Mouse (Mus musculus): ENCODE measurements around the gene Ctu2. TPM values are rescaled to one million over a fixed set of nuclear protein-coding genes. Genes with fewer than 3 reads are reported as not detected.

Ctu2 gene
- polyA plus RNA-seq, 1 experiment from 2014 or later: 27.4 TPM

GRCm38 (mm10) chr8:122462510-122462909 lies 13.4 kb upstream of the Ctu2 start:
- DNase-seq (ENCODE audit: low read depth, low spot score) (no peak), ATAC-seq (no peak)
- POLR2A ChIA-PET: interaction anchor here (0.6 to 2.4 kb wide), 2 partner anchors 13 to 87 kb away, joined by 3 to 10 read pairs; partner anchors contain the start of genes Ctu2 and Rnf166
- TF ChIP-seq CTCF (IDR thresholded peaks at IDR 0.05): no peak
- CTCF ChIA-PET: interaction anchor here (1.1 kb wide), 1 partner anchor 13 kb away, joined by 3 read pairs; no protein-coding TSS in a partner anchor
- H3K27me3 ChIP-seq: no peaks in the 10 kb centered on the region
- in situ Hi-C loops (cut with MboI; ENCODE audit: low pct_unique_long_range_greater_than_20kb): no loop called here

- TF ChIP-seq CTCF (IDR thresholded peaks at IDR 0.05): no peak
- DNase-seq (ENCODE audit: low read depth, low spot score) (no peak), ATAC-seq (no peak)
- in situ Hi-C loops (cut with MboI; ENCODE audit: low pct_unique_long_range_greater_than_20kb): no loop called here
- POLR2A ChIA-PET: interaction anchor here (2.4 kb wide), 1 partner anchor 11 kb away, joined by 10 read pairs; the partner anchor contains the start of genes Ctu2 and Rnf166
- H3K27me3 ChIP-seq: no peaks in the 10 kb centered on the region
- CTCF ChIA-PET: interaction anchor here (1.0 to 1.5 kb wide), 3 partner anchors 9 to 18 kb away, joined by 3 to 5 read pairs (median 3); no protein-coding TSS in a partner anchor
Measured at GRCm38 (mm10) chr8:122463651-122464640, 12.0 kb upstream of the Ctu2 start.

- no peak for DNase-seq (ENCODE audit: low read depth, low spot score)
- TF ChIP-seq CTCF (IDR thresholded peaks at IDR 0.05): no peak
- no peaks in the 10 kb centered on the region for H3K27me3 ChIP-seq
- in situ Hi-C loops (cut with MboI; ENCODE audit: low pct_unique_long_range_greater_than_20kb): no loop called here
- CTCF ChIA-PET: no interaction called here
- no peak for ATAC-seq
- POLR2A ChIA-PET: interaction anchor here (0.5 to 0.8 kb wide), 2 partner anchors 12 to 21 kb away, joined by 3 read pairs; no protein-coding TSS in a partner anchor
Measured at GRCm38 (mm10) chr8:122464985-122465384, 11.0 kb upstream of the Ctu2 start.

GRCm38 (mm10) chr8:122467816-122468215 lies 8.1 kb upstream of the Ctu2 start:
- H3K27me3 ChIP-seq: no peaks in the 10 kb centered on the region
- POLR2A ChIA-PET: no interaction called here
- ATAC-seq: no peak
- TF ChIP-seq CTCF (IDR thresholded peaks at IDR 0.05): no peak
- CTCF ChIA-PET: no interaction called here
- no peak for DNase-seq (ENCODE audit: low read depth, low spot score)
- in situ Hi-C loops (cut with MboI; ENCODE audit: low pct_unique_long_range_greater_than_20kb): no loop called here

- DNase-seq (ENCODE audit: low read depth, low spot score) (no peak), ATAC-seq (no peak)
- CTCF ChIA-PET: interaction anchor here (1.0 kb wide), 1 partner anchor 25 kb away, joined by 3 read pairs; no protein-coding TSS in a partner anchor
- in situ Hi-C loops (cut with MboI; ENCODE audit: low pct_unique_long_range_greater_than_20kb): no loop called here
- POLR2A ChIA-PET: no interaction called here
- no peak for TF ChIP-seq CTCF (IDR thresholded peaks at IDR 0.05)
- no peaks in the 10 kb centered on the region for H3K27me3 ChIP-seq
Measured at GRCm38 (mm10) chr8:122469407-122469806, 6.5 kb upstream of the Ctu2 start.

GRCm38 (mm10) chr8:122469965-122470364 lies 6.0 kb upstream of the Ctu2 start:
- H3K27me3 ChIP-seq: no peaks in the 10 kb centered on the region
- in situ Hi-C loops (cut with MboI; ENCODE audit: low pct_unique_long_range_greater_than_20kb): no loop called here
- TF ChIP-seq CTCF (IDR thresholded peaks at IDR 0.05): no peak
- DNase-seq (ENCODE audit: low read depth, low spot score) (no peak), ATAC-seq (no peak)
- ChIA-PET CTCF (interaction anchor here (1.0 kb wide), 1 partner anchor 25 kb away, joined by 3 read pairs; no protein-coding TSS in a partner anchor), POLR2A (no interaction called here)

- DNase-seq (ENCODE audit: low read depth, low spot score) (no peak), ATAC-seq (no peak)
- ChIA-PET CTCF (interaction anchor here (1.1 kb wide), 1 partner anchor 27 kb away, joined by 5 read pairs; no protein-coding TSS in a partner anchor), POLR2A (interaction anchor here (0.7 kb wide), 1 partner anchor 565 kb away, joined by 5 read pairs; no protein-coding TSS in a partner anchor)
- in situ Hi-C loops (cut with MboI; ENCODE audit: low pct_unique_long_range_greater_than_20kb): no loop called here
- no peak for TF ChIP-seq CTCF (IDR thresholded peaks at IDR 0.05)
- no peaks in the 10 kb centered on the region for H3K27me3 ChIP-seq
Measured at GRCm38 (mm10) chr8:122470691-122471090, 5.3 kb upstream of the Ctu2 start.

GRCm38 (mm10) chr8:122473911-122474421 lies 2.0 kb upstream of the Ctu2 start:
- CTCF ChIA-PET: interaction anchor here (1.5 kb wide), 1 partner anchor 10 kb away, joined by 5 read pairs; no protein-coding TSS in a partner anchor
- no peaks in the 10 kb centered on the region for H3K27me3 ChIP-seq
- ATAC-seq (no peak), DNase-seq (ENCODE audit: low read depth, low spot score) (no peak)
- TF ChIP-seq CTCF (IDR thresholded peaks at IDR 0.05): no peak
- in situ Hi-C loops (cut with MboI; ENCODE audit: low pct_unique_long_range_greater_than_20kb): no loop called here
- POLR2A ChIA-PET: interaction anchor here (0.7 to 2.3 kb wide), 4 partner anchors 10 to 50 kb away, joined by 3 to 10 read pairs (median 7); partner anchors contain the start of gene Mvd

- TF ChIP-seq CTCF (IDR thresholded peaks at IDR 0.05): no peak
- ChIA-PET POLR2A (interaction anchor here (0.7 to 2.3 kb wide), 6 partner anchors 12 to 77 kb away, joined by 3 to 10 read pairs (median 4); partner anchors contain the start of gene Cyba), CTCF (interaction anchor here (0.7 to 1.5 kb wide), 3 partner anchors 11 to 34 kb away, joined by 3 to 5 read pairs (median 3); no protein-coding TSS in a partner anchor)
- DNase-seq (ENCODE audit: low read depth, low spot score): no peak
- in situ Hi-C loops (cut with MboI; ENCODE audit: low pct_unique_long_range_greater_than_20kb): no loop called here
- no peak for ATAC-seq
- H3K27me3 ChIP-seq: no peaks in the 10 kb centered on the region
Measured at GRCm38 (mm10) chr8:122474951-122475560, 887 bp upstream of the Ctu2 start.

GRCm38 (mm10) chr8:122482448-122482847 lies 6.5 kb downstream of the Ctu2 start:
- CTCF ChIA-PET: interaction anchor here (1.2 to 1.8 kb wide), 2 partner anchors 12 to 40 kb away, joined by 3 to 4 read pairs; no protein-coding TSS in a partner anchor
- POLR2A ChIA-PET: interaction anchor here (1.4 kb wide), 1 partner anchor 67 kb away, joined by 3 read pairs; no protein-coding TSS in a partner anchor
- TF ChIP-seq CTCF (IDR thresholded peaks at IDR 0.05): no peak
- no peaks in the 10 kb centered on the region for H3K27me3 ChIP-seq
- DNase-seq (ENCODE audit: low read depth, low spot score): no peak
- in situ Hi-C loops (cut with MboI; ENCODE audit: low pct_unique_long_range_greater_than_20kb): no loop called here
- no peak for ATAC-seq
